Mouse (Mus musculus): ENCODE measurements at regions not wholly inside any gene's neighbourhood (a gene's known extent, or its start where the extent isn't known, plus 50 kb on each side); places are given as distances from the start of the nearest gene placed in this dataset.

DNA sequence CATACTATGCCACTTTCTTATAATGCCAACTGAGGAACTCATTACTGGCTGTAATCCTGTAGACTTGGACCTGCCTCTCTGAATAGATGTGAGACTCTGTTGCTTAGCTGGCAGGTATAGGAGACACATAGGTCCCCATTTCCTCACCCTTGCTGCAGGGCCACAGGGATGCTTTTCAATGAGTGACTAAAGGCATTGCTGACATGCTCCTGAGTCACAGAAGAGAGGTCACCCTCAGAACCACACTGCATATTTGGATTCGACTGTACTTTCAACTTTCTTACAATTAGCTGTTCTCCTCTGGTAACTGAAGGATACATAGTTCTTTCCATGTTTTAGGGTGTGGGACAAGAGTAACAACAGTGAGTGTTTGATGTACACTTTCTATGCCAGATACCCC is 55.2 kb upstream of the Trabd2b start:
- Histone ChIP-seq H3K4me1 (ENCODE audit: insufficient read depth) (no peaks in the 10 kb centered on the region), H3K9me3 (ENCODE audit: low read length) (no peaks in the 10 kb centered on the region), H3K36me3 (ENCODE audit: insufficient read depth) (no peaks in the 10 kb centered on the region), H3K4me3 (ENCODE audit: low read depth, low read length) (no peak overlapping the region), H3K27me3 (ENCODE audit: insufficient read depth, low read length) (0 out of 2 replicates have a peak, but pooled peaks cover 3% of the 10 kb centered on the region), H3K27ac (ENCODE audit: low read depth, low read length) (no peak overlapping the region), H3K4me2 (ENCODE audit: low read depth) (no peak overlapping the region), H3K9ac (no peak overlapping the region)
- TF ChIP-seq CTCF (IDR thresholded peaks at IDR 0.05; ENCODE audit: low read depth): no peak
- DNase-seq (no peak), ATAC-seq (no peak)
- 68% methylated on average over 1 of the region's 1 CpGs for WGBS

DNA sequence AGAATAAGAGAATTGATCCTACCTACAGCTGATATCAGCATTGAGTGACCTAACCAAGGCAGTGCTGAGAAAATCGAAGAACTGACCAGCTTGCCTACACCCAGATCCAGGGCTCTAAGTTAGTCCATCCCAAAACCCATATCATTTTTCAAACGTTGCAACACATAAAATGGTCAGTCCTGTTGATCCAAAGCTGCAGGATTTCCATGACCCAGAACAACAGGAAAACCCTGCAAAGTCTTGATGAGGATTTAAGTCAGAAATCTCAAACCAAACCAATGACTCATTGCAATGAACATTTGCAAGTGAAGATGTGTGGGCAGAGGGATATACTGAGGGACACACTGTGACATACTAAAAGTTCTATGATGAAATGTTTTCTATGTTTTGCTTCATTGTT is 53.5 kb upstream of the Trabd2b start:
- Histone ChIP-seq H3K9ac (no peak overlapping the region), H3K4me2 (ENCODE audit: low read depth) (no peak overlapping the region), H3K27ac (ENCODE audit: low read depth, low read length) (no peak overlapping the region), H3K4me1 (ENCODE audit: insufficient read depth) (no peaks in the 10 kb centered on the region), H3K9me3 (ENCODE audit: low read length) (no peaks in the 10 kb centered on the region), H3K27me3 (ENCODE audit: insufficient read depth, low read length) (0 out of 2 replicates have a peak, but pooled peaks cover 3% of the 10 kb centered on the region), H3K4me3 (ENCODE audit: low read depth, low read length) (no peak overlapping the region), H3K36me3 (ENCODE audit: insufficient read depth) (no peaks in the 10 kb centered on the region)
- DNase-seq (no peak), ATAC-seq (no peak)
- WGBS: 81% methylated on average over 2 of the region's 2 CpGs
- no peak for TF ChIP-seq CTCF (IDR thresholded peaks at IDR 0.05; ENCODE audit: low read depth)

All from forebrain, postnatal 0 days (tissue).